ENCODE assay signal across 8 mouse cellular contexts in the genomic region with DNA sequence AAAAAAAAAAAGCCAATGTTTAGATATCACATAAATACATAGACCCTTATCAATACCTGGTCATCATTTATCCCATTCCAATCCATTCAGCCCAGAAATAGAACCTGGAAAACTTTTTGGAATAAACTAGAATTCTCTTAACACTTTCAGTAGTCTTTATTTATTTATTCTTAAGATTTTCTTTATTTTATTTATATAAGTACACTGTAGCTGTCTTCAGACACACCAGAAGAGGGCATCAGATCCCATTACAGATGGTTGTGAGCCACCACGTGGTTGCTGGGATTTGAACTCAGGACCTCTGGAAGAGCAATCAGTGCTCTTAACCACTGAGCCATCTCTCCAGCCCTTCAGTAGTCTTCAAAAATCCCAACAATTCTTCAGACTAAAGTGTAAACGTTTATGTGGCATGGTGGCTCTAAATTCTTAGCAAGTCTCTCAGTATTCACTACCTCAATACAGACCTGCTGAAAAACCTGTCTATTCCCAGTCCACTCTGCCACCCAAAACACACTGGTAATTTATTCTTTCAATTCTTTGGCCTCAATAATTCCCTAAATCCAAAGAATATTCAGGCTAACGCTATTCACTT. TPM values are rescaled to one million over a fixed set of nuclear protein-coding genes. Genes with fewer than 3 reads are reported as not detected.
DNase-seq lines count a peak whose midpoint lies in the region; ATAC-seq and TF ChIP-seq lines count a peak whose summit lies in the region.
"Not testable (repeated sequence)": the region's sequence is repeated elsewhere in the genome, so short reads cannot be mapped to it uniquely, and the experiment has no call there.

No protein-coding gene starts in this region.

- peaks cover 8 to 13% of the 10 kb centered on the region in 2 experiments for H3K36me3 ChIP-seq in MEL (ENCODE audit: control insufficient read depth in 1 of 2, insufficient read depth in 2 of 2, low read length in 2 of 2)
- peaks cover 37% of the 10 kb centered on the region for H3K36me3 ChIP-seq in forebrain, embryonic 12.5 days (replicated peaks)
- peaks cover 44% of the 10 kb centered on the region for H3K36me3 ChIP-seq in heart, embryonic 13.5 days
- H3K36me3 ChIP-seq in hindbrain, postnatal 0 days (ENCODE audit: insufficient read depth, low read length), result peaks cover 32% of the 10 kb centered on the region
- not testable (repeated sequence) for H3K36me3 ChIP-seq in limb, embryonic 11.5 days (ENCODE audit: control insufficient read depth, insufficient read depth, low read length)
- peaks cover 41% of the 10 kb centered on the region for H3K36me3 ChIP-seq in lung, embryonic 14.5 days (ENCODE audit: insufficient read depth)
- H3K36me3 ChIP-seq in midbrain, embryonic 16.5 days (ENCODE audit: control insufficient read depth, insufficient read depth, low read length), result peaks cover 18% of the 10 kb centered on the region; the same call in 1 of the 2 replicates
- H3K36me3 ChIP-seq in stomach, postnatal 0 days (ENCODE audit: control insufficient read depth, insufficient read depth, low read length), result peaks cover 14% of the 10 kb centered on the region

- not testable (repeated sequence) for TF ChIP-seq CTCF in MEL (IDR thresholded peaks at IDR 0.05 in 2 of 3, conservative IDR thresholded peaks at IDR 0.05 in 1 of 3; ENCODE audit: control insufficient read depth in 1 of 3, insufficient read depth in 1 of 3, low read depth in 2 of 3, low read length in 3 of 3, poor library complexity in 1 of 3, severe bottlenecking in 1 of 3); hindbrain, postnatal 0 days (IDR thresholded peaks at IDR 0.05; ENCODE audit: low read depth); lung, embryonic 14.5 days (IDR thresholded peaks at IDR 0.05; ENCODE audit: low read depth); stomach, postnatal 0 days (IDR thresholded peaks at IDR 0.05; ENCODE audit: low read depth)

- not testable (repeated sequence) for H3K9me3 ChIP-seq in MEL (replicated peaks; ENCODE audit: insufficient read depth, low read length); forebrain, embryonic 12.5 days; heart, embryonic 13.5 days; hindbrain, postnatal 0 days (ENCODE audit: low read length); limb, embryonic 11.5 days (ENCODE audit: control insufficient read depth, low read length); lung, embryonic 14.5 days (ENCODE audit: low read depth, low read length); midbrain, embryonic 16.5 days (replicated peaks; ENCODE audit: control insufficient read depth, low read length, poor library complexity, severe bottlenecking); stomach, postnatal 0 days (ENCODE audit: control insufficient read depth, low read length)

- not testable (repeated sequence) for H3K4me1 ChIP-seq in MEL (ENCODE audit: control insufficient read depth in 1 of 2, insufficient read depth in 2 of 2, low read length in 2 of 2); hindbrain, postnatal 0 days (ENCODE audit: insufficient read depth, low read length); limb, embryonic 11.5 days (ENCODE audit: control insufficient read depth, insufficient read depth, low read length); lung, embryonic 14.5 days (ENCODE audit: insufficient read depth); stomach, postnatal 0 days (replicated peaks; ENCODE audit: control insufficient read depth, insufficient read depth)
- peaks cover 17% of the 10 kb centered on the region for H3K4me1 ChIP-seq in forebrain, embryonic 12.5 days
- peaks cover 18% of the 10 kb centered on the region for H3K4me1 ChIP-seq in heart, embryonic 13.5 days
- peaks cover 18% of the 10 kb centered on the region for H3K4me1 ChIP-seq in midbrain, embryonic 16.5 days (ENCODE audit: control insufficient read depth, insufficient read depth, low read length)

- peak overlapping the region; percentile 59 for H3K4me2 ChIP-seq in forebrain, embryonic 12.5 days
- peak overlapping the region; percentile 83 for H3K4me2 ChIP-seq in heart, embryonic 13.5 days
- H3K4me2 ChIP-seq in hindbrain, postnatal 0 days (ENCODE audit: low read depth, low read length), result peak overlapping the region; percentile 83
- peak overlapping the region; percentile 56; the same call in 1 of the 2 replicates for H3K4me2 ChIP-seq in limb, embryonic 11.5 days (ENCODE audit: low read depth, severe bottlenecking)
- peak overlapping the region; percentile 72 for H3K4me2 ChIP-seq in lung, embryonic 14.5 days
- H3K4me2 ChIP-seq in midbrain, embryonic 16.5 days (ENCODE audit: low read length), result peak overlapping the region; percentile 68
- H3K4me2 ChIP-seq in stomach, postnatal 0 days (replicated peaks; ENCODE audit: low read depth), result peak overlapping the region; percentile 83

- H3K79me2 ChIP-seq in MEL (ENCODE audit: control insufficient read depth, insufficient read depth, low read length, poor library complexity), result not testable (repeated sequence)

- WGBS in forebrain, embryonic 12.5 days, result 65% methylated on average over 3 of the region's 3 CpGs
- WGBS in heart, embryonic 13.5 days, result 64% methylated on average over 3 of the region's 3 CpGs
- WGBS in hindbrain, postnatal 0 days, result 57% methylated on average over 3 of the region's 3 CpGs
- 53% methylated on average over 3 of the region's 3 CpGs for WGBS in limb, embryonic 11.5 days
- 52% methylated on average over 3 of the region's 3 CpGs for WGBS in lung, embryonic 14.5 days
- 54% methylated on average over 3 of the region's 3 CpGs for WGBS in midbrain, embryonic 16.5 days
- WGBS in stomach, postnatal 0 days, result 44% methylated on average over 3 of the region's 3 CpGs

- not testable (repeated sequence) for TF ChIP-seq EP300 in MEL (IDR thresholded peaks at IDR 0.05; ENCODE audit: low read depth in 1 of 2, low read length in 2 of 2); stomach, postnatal 0 days (optimal IDR thresholded peaks at IDR 0.05)

- peak overlapping the region; percentile 81 to 98; a peak in 3 of 4 replicates for H3K4me3 ChIP-seq in MEL (ENCODE audit: control insufficient read depth in 1 of 2, insufficient read depth in 1 of 2, low read depth in 2 of 2, low read length in 2 of 2)
- H3K4me3 ChIP-seq in forebrain, embryonic 12.5 days (replicated peaks), result peak overlapping the region; percentile 92; the same call in 1 of the 2 replicates
- peak overlapping the region; percentile 98 for H3K4me3 ChIP-seq in heart, embryonic 13.5 days
- H3K4me3 ChIP-seq in hindbrain, postnatal 0 days (ENCODE audit: low read length), result peak overlapping the region; percentile 84; the same call in 1 of the 2 replicates
- peak overlapping the region; percentile 85 for H3K4me3 ChIP-seq in limb, embryonic 11.5 days (ENCODE audit: low read depth, low read length)
- peak overlapping the region; percentile 91 for H3K4me3 ChIP-seq in lung, embryonic 14.5 days (ENCODE audit: low read depth, low read length)
- 0 out of 2 replicates have a peak overlapping the region, but pooled peaks have one; percentile 77 for H3K4me3 ChIP-seq in midbrain, embryonic 16.5 days (ENCODE audit: low read depth, low read length)
- H3K4me3 ChIP-seq in stomach, postnatal 0 days (ENCODE audit: low read depth, low read length), result peak overlapping the region; percentile 95

- not testable (repeated sequence) for DNase-seq in MEL (ENCODE audit: low read depth, low spot score); hindbrain, postnatal 0 days (ENCODE audit: low spot score); limb, embryonic 11.5 days (ENCODE audit: low spot score); lung, embryonic 14.5 days; stomach, postnatal 0 days (ENCODE audit: low spot score)

- TF ChIP-seq POLR2A in MEL (IDR thresholded peaks at IDR 0.05; ENCODE audit: control insufficient read depth in 1 of 2, insufficient read depth in 1 of 2, low read depth in 1 of 2, low read length in 2 of 2, poor library complexity in 1 of 2), result not testable (repeated sequence)

- H3K9ac ChIP-seq in MEL (ENCODE audit: control insufficient read depth, low read depth, low read length, poor library complexity, severe bottlenecking), result peak overlapping the region; percentile 98
- H3K9ac ChIP-seq in forebrain, embryonic 12.5 days; hindbrain, postnatal 0 days (replicated peaks; ENCODE audit: low read length); limb, embryonic 11.5 days (ENCODE audit: low read length); midbrain, embryonic 16.5 days (ENCODE audit: low read depth, low read length); stomach, postnatal 0 days (ENCODE audit: low read length): not testable (repeated sequence)
- peak overlapping the region; percentile 98 for H3K9ac ChIP-seq in heart, embryonic 13.5 days
- H3K9ac ChIP-seq in lung, embryonic 14.5 days, result peak overlapping the region; percentile 88

- H3K27ac ChIP-seq in MEL (ENCODE audit: control insufficient read depth, low read depth, low read length), result peak overlapping the region; percentile 85; the same call in 1 of the 2 replicates
- H3K27ac ChIP-seq in forebrain, embryonic 12.5 days; hindbrain, postnatal 0 days; limb, embryonic 11.5 days (replicated peaks; ENCODE audit: low read depth, low read length); lung, embryonic 14.5 days (ENCODE audit: low read depth); midbrain, embryonic 16.5 days (ENCODE audit: low read length); stomach, postnatal 0 days (replicated peaks): not testable (repeated sequence)
- peak overlapping the region; percentile 98; the same call in 1 of the 2 replicates for H3K27ac ChIP-seq in heart, embryonic 13.5 days (replicated peaks)

- not testable (repeated sequence) for H3K27me3 ChIP-seq in MEL (ENCODE audit: control insufficient read depth in 1 of 2, insufficient read depth in 2 of 2, low read length in 2 of 2); forebrain, embryonic 12.5 days; heart, embryonic 13.5 days (replicated peaks); hindbrain, postnatal 0 days (ENCODE audit: insufficient read depth, low read length); limb, embryonic 11.5 days (ENCODE audit: control insufficient read depth, insufficient read depth, low read length); lung, embryonic 14.5 days (ENCODE audit: insufficient read depth, low read length); midbrain, embryonic 16.5 days (ENCODE audit: control insufficient read depth, insufficient read depth, low read depth, low read length); stomach, postnatal 0 days (ENCODE audit: control insufficient read depth, insufficient read depth, low read length)

- not testable (repeated sequence) for ATAC-seq in forebrain, embryonic 12.5 days (ENCODE audit: low FRiP score); heart, embryonic 13.5 days (ENCODE audit: extremely low read depth, insufficient number of reproducible peaks, low FRiP score, low TSS enrichment); hindbrain, postnatal 0 days; limb, embryonic 11.5 days (ENCODE audit: insufficient number of reproducible peaks, low FRiP score, low TSS enrichment, low read depth); lung, embryonic 14.5 days (ENCODE audit: insufficient read depth); midbrain, embryonic 16.5 days; stomach, postnatal 0 days (ENCODE audit: low FRiP score, low TSS enrichment)

- TF ChIP-seq RAD21 in MEL (IDR thresholded peaks at IDR 0.05; ENCODE audit: low read depth, low read length), result not testable (repeated sequence)

RNA-seq across cellular contexts. Expression of gene Iars2, which starts 1.3 kb away (rescaled TPM):
- total RNA-seq in MEL (2012; rRNA removed), result 36.9 and 39.9 TPM in 2 replicates
- polyA plus RNA-seq in MEL (2012; ENCODE audit: insufficient read depth in 1 of 2, insufficient read length in 2 of 2, low read depth in 1 of 2, low replicate concordance in 2 of 2, missing spikeins in 1 of 2), result 10 to 100 TPM in 1 of 2 experiments, not detected in 1; 43.9 TPM
- 26.3 and 28.9 TPM in 2 replicates for polyA plus RNA-seq in forebrain, embryonic 12.5 days (2016; fragmentation: Nextera tagmentation; extraction: Ambion mirVana)
- 32.8 and 35.6 TPM in 2 replicates for polyA plus RNA-seq in heart, embryonic 13.5 days (2015; fragmentation: Nextera tagmentation; extraction: Ambion mirVana)
- 36.9 and 39.0 TPM in 2 replicates for total RNA-seq in hindbrain, postnatal 0 days (2014; rRNA removed)
- polyA plus RNA-seq in hindbrain, postnatal 0 days (2015; fragmentation: Nextera tagmentation; extraction: Ambion mirVana), result 18.8 TPM in 2 replicates
- polyA plus RNA-seq in limb, embryonic 11.5 days (2014; fragmentation: Nextera tagmentation; extraction: Ambion mirVana), result 28.0 and 29.2 TPM in 2 replicates
- polyA plus RNA-seq in lung, embryonic 14.5 days (2014; fragmentation: Nextera tagmentation; extraction: Ambion mirVana), result 32.0 and 33.5 TPM in 2 replicates
- 17.0 and 17.8 TPM in 2 replicates for polyA plus RNA-seq in midbrain, embryonic 16.5 days (2015; fragmentation: Nextera tagmentation; extraction: Ambion mirVana)
- 25.5 and 26.6 TPM in 2 replicates for polyA plus RNA-seq in stomach, postnatal 0 days (2015; fragmentation: Nextera tagmentation; extraction: Ambion mirVana)

RNA-seq across cellular contexts. Expression of gene Bpnt1, which starts 4.1 kb away (rescaled TPM):
- 28.5 and 29.1 TPM in 2 replicates for total RNA-seq in MEL (2012; rRNA removed)
- polyA plus RNA-seq in MEL (2012; ENCODE audit: insufficient read depth in 1 of 2, insufficient read length in 2 of 2, low read depth in 1 of 2, low replicate concordance in 2 of 2, missing spikeins in 1 of 2), result 10 to 100 TPM in 1 of 2 experiments, not detected in 1; 22.0 TPM
- polyA plus RNA-seq in forebrain, embryonic 12.5 days (2016; fragmentation: Nextera tagmentation; extraction: Ambion mirVana), result 30.4 and 33.2 TPM in 2 replicates
- 25.6 and 25.7 TPM in 2 replicates for polyA plus RNA-seq in heart, embryonic 13.5 days (2015; fragmentation: Nextera tagmentation; extraction: Ambion mirVana)
- 77.1 and 89.5 TPM in 2 replicates for total RNA-seq in hindbrain, postnatal 0 days (2014; rRNA removed)
- 69.9 and 72.5 TPM in 2 replicates for polyA plus RNA-seq in hindbrain, postnatal 0 days (2015; fragmentation: Nextera tagmentation; extraction: Ambion mirVana)
- polyA plus RNA-seq in limb, embryonic 11.5 days (2014; fragmentation: Nextera tagmentation; extraction: Ambion mirVana), result 18.6 and 23.7 TPM in 2 replicates
- 22.8 and 24.3 TPM in 2 replicates for polyA plus RNA-seq in lung, embryonic 14.5 days (2014; fragmentation: Nextera tagmentation; extraction: Ambion mirVana)
- 45.2 and 46.1 TPM in 2 replicates for polyA plus RNA-seq in midbrain, embryonic 16.5 days (2015; fragmentation: Nextera tagmentation; extraction: Ambion mirVana)
- 61.8 and 64.0 TPM in 2 replicates for polyA plus RNA-seq in stomach, postnatal 0 days (2015; fragmentation: Nextera tagmentation; extraction: Ambion mirVana)

RNA-seq across cellular contexts. Expression of gene Eprs, which starts 35.0 kb away (rescaled TPM):
- total RNA-seq in MEL (2012; rRNA removed), result 177 and 197 TPM in 2 replicates
- polyA plus RNA-seq in MEL (2012; ENCODE audit: insufficient read depth in 1 of 2, insufficient read length in 2 of 2, low read depth in 1 of 2, low replicate concordance in 2 of 2, missing spikeins in 1 of 2), result 100 to 1,000 TPM; 177 to 355 TPM
- 128 and 137 TPM in 2 replicates for polyA plus RNA-seq in forebrain, embryonic 12.5 days (2016; fragmentation: Nextera tagmentation; extraction: Ambion mirVana)
- polyA plus RNA-seq in heart, embryonic 13.5 days (2015; fragmentation: Nextera tagmentation; extraction: Ambion mirVana), result 106 and 112 TPM in 2 replicates
- total RNA-seq in hindbrain, postnatal 0 days (2014; rRNA removed), result 66.0 and 69.5 TPM in 2 replicates
- polyA plus RNA-seq in hindbrain, postnatal 0 days (2015; fragmentation: Nextera tagmentation; extraction: Ambion mirVana), result 135 and 138 TPM in 2 replicates
- 144 and 150 TPM in 2 replicates for polyA plus RNA-seq in limb, embryonic 11.5 days (2014; fragmentation: Nextera tagmentation; extraction: Ambion mirVana)
- 146 and 147 TPM in 2 replicates for polyA plus RNA-seq in lung, embryonic 14.5 days (2014; fragmentation: Nextera tagmentation; extraction: Ambion mirVana)
- 128 and 143 TPM in 2 replicates for polyA plus RNA-seq in midbrain, embryonic 16.5 days (2015; fragmentation: Nextera tagmentation; extraction: Ambion mirVana)
- polyA plus RNA-seq in stomach, postnatal 0 days (2015; fragmentation: Nextera tagmentation; extraction: Ambion mirVana), result 58.0 and 68.5 TPM in 2 replicates
